Mouse (Mus musculus): ENCODE measurements around the gene Vsx1.

The Vsx1 gene

GRCm38 (mm10) chr2:150667065-150667819 lies 21.9 kb downstream of the Vsx1 start:
- peak in 1 of 2 experiments; percentile 36 for DNase-seq (ENCODE audit: low spot score in 2 of 2)

- no peak for DNase-seq (ENCODE audit: low spot score in 2 of 2)
Observed at GRCm38 (mm10) chr2:150666723-150667064, 22.5 kb downstream of the Vsx1 start.

DNA sequence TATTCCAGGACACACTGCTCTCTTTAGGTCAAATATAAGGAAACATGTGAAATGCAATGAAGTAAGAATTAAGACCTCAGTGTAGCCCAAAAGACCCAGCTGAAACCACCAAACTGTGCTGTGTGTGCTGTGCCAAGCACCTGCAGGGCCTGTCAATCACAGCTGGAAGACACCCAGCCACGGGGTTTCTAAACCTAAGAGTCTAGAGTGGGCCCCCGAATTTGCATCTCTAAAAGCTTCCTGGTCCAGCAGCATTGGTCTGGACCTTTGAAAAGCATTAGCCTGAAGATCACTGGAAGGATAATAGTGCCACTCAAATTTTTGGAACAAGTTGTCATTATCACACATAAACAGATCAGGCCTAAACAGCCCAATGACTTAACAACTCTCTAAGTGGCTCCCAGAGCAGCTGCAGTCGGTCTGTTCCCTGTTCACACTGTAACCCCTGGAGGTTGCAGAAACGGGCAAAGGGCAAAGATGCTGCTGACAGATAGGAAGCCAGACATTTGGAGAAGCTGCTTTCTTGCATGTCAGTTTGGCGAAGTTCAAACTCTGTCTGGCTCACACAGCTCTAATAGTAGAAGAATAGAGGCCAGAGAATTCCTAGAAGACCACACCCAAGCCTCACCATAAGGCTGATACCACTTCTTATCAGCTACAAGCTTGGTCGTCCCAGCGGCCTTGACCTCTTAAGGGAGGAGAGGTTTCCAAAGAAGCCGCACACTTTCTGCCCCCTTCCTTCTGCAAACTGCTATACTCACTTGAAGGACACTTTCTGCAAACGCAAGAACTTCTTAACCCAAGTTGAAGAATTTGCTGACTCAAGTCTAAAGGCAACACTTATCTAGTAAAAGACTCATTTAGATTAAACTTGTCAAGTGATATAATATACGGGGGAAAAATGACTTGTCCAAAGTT lies 23.4 kb downstream of the Vsx1 start:
- peak in 1 of 2 experiments; percentile 43 for DNase-seq (ENCODE audit: low spot score in 2 of 2)

DNA sequence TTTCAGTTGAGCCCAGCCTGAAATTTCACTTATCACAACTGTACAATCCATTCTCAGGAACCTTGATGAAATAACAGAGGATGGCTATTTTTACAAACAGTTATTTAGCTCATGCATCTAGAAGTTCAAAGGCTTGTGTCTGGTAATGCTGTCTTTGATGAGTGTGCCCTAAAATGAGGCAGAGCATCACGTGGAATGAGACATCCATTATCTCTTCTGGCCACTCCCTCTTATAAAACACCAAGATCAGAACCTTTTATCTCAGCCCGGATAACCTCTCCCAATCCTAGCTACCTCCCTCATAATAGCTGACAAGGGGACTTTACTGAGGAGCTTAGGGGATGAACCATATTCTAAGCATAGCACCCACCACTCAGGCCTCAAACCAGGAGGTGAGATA lies 24.2 kb downstream of the Vsx1 start:
- no peak for DNase-seq (ENCODE audit: low spot score in 2 of 2)

DNA sequence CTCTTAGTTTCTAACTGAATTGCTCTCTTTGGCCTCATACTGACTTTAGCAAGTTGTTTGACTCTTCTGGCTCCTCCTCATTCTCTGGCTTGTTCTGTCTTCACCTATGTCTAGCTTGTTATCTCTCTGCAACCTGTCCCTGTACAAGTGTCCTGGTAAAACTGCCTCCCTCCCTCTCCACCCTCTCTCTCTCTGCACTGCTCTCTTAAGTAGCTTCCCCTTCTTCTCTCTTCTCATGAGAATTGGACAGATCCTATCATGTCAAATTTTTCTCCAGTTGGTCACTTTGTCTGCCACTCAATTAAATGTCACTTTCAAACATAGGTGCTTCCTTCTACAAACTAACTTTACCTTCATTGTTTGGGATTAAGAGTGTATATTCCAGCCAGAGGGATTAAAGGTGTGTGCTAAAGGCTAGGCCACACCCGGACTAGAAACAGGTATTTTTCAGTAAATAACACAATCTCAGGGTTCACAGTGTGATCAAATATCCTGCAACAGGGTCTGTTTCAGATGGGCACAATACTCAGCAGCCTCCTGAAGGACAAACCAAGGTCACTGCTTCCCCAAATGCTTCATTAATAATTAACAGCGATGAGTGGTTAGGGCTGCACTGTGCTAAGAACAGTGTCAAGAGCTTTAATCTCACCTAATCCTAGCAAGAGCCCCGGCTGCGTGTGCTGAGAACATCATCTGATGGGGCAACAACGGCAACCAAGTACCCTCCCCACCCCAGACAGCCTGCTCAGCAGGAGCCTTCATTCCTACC lies 24.8 kb downstream of the Vsx1 start:
- no peak for DNase-seq (ENCODE audit: low spot score in 2 of 2)

- peak; percentile 51 to 81 for DNase-seq (ENCODE audit: low spot score in 2 of 2)
Observed at GRCm38 (mm10) chr2:150663255-150663654, 25.9 kb downstream of the Vsx1 start.

DNA sequence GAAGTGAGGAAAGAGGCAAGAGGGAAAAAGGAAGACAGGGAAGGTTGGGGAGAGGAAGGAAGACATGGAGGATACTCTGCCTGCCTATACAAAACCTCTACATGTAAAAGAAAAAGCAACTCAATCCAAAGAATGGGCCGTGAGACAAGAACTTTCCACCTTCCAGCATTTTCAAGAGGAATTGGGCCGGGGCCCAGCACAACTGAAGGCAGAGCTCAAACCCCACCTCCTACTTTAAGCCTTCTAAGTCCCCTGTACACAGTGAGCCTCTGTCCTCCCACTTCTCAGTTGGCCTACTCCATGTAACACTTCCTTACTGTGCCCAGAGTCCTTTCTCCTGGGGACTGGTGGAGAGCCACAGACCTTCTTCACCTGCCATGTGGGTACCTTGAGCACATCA lies 27.2 kb downstream of the Vsx1 start:
- DNase-seq (ENCODE audit: low spot score in 2 of 2) = peak in 1 of 2 experiments; percentile 62

- DNase-seq (ENCODE audit: low spot score in 2 of 2) = peak; percentile 59 to 73
Observed at GRCm38 (mm10) chr2:150660668-150661451, 28.3 kb downstream of the Vsx1 start.

- no peak for DNase-seq (ENCODE audit: low spot score in 2 of 2)
Observed at GRCm38 (mm10) chr2:150660049-150660448, 29.1 kb downstream of the Vsx1 start.

GRCm38 (mm10) chr2:150656975-150657768 lies 32.0 kb downstream of the Vsx1 start:
- DNase-seq (ENCODE audit: low spot score in 2 of 2) = no peak

DNA sequence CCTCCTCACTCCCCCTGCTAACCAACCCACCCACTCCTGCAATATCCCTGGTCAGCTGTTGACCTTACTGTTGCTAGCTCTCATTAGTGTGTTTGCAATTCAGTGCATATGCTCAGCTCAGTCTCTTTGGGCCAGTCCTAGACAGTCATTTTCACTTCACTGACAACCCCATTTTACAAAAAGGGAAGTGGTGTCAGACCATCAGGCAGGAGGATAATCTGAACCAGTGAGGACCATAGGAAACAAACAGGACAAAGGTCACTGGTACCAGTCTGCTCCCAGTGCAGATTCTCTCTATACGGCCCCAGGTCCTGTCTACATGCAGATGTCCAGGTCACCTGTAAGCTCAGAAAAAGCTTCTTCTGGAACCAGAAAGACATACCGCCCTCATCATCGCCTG lies 33.0 kb downstream of the Vsx1 start:
- DNase-seq (ENCODE audit: low spot score in 2 of 2) = no peak

GRCm38 (mm10) chr2:150655290-150655689 lies 33.9 kb downstream of the Vsx1 start:
- DNase-seq (ENCODE audit: low spot score in 2 of 2) = no peak

GRCm38 (mm10) chr2:150654814-150655213 lies 34.3 kb downstream of the Vsx1 start:
- DNase-seq (ENCODE audit: low spot score in 2 of 2) = no peak

- DNase-seq (ENCODE audit: low spot score in 2 of 2) = no peak
Observed at GRCm38 (mm10) chr2:150651366-150651765, 37.8 kb downstream of the Vsx1 start.

DNA sequence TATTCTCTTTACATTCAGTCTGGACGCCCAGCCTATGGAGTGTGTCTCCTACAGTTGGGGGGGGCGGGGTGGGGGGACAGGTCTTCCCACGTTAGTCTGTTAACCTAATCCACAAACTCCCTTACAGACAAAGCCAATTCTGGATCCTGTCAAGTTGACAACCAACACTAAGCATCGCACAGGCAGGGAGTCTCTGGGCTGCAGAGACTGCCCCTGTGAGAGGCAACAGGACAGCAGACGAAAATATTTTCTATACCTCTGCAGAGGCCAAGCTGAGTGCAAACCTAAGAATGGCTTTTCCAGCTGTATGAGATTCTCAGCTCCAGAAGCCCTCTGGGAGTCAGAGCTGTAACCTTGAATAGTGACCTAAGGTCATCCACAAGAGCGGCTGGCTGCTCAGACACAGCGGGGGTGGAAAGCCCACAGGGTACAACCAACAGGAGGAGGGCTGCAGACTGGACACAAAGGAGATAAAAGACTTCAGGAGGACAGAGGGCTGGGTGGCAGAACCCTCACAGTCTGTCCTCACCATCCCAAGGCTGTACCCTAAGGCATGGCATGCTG lies 38.6 kb downstream of the Vsx1 start:
- no peak for DNase-seq (ENCODE audit: low spot score in 2 of 2)

GRCm38 (mm10) chr2:150648300-150648895 lies 40.8 kb downstream of the Vsx1 start:
- DNase-seq (ENCODE audit: low spot score in 2 of 2) = peak; percentile 58 to 64

DNA sequence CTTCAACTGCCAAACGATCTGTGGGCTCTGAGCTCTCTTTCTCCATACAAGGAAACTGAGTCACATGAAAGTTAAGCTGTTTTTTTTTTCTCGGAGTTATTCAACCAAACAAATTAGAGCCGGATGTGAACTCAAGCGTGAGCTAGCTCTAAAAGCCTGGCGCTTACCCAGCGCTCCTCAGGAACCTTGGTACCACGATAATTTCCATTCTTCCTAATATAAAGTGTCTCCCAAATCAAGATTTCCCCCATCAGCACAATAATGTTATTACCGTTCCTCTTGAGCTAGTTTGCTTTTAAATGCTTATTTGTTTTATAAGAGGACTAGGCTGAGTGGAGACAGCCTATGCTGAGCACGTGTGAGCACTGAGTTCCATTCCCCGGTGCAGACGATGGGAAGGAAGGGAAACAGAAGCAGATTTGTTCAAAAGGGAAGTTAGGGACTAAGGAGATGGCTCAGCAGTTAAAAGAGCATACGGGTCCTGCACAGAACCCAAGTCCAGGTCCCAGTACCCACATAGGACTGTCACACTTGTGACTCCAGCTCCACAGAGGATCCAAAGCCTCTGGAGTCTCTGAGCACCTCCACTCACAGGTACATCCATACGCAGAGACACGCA lies 41.4 kb downstream of the Vsx1 start:
- no peak for DNase-seq (ENCODE audit: low spot score in 2 of 2)

GRCm38 (mm10) chr2:150646411-150647121 lies 42.6 kb downstream of the Vsx1 start:
- no peak for DNase-seq (ENCODE audit: low spot score in 2 of 2)

DNA sequence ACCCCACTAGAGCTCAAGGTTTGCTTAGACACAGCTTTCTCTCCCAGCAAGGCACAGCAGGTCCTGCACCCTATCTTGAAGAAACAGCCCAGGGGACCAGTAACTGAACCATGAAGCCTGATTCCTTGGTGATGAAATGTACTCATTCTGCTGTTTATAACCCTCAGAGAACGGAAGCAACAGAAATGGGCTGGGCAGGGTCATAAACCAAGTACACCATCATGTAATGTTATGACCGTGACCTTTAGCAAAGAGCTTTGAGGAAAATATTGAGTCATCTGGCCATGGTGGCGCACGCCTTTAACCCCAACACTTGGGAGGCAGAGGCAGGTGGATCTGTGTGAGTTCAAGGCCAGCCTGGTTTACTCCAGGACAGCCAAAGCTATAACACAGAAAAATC lies 43.9 kb downstream of the Vsx1 start:
- no peak for DNase-seq (ENCODE audit: low spot score in 2 of 2)

Data from right cerebral cortex, postnatal 10 days (tissue).